Mouse (Mus musculus): ENCODE measurements around the gene Ttc7b.

DNA sequence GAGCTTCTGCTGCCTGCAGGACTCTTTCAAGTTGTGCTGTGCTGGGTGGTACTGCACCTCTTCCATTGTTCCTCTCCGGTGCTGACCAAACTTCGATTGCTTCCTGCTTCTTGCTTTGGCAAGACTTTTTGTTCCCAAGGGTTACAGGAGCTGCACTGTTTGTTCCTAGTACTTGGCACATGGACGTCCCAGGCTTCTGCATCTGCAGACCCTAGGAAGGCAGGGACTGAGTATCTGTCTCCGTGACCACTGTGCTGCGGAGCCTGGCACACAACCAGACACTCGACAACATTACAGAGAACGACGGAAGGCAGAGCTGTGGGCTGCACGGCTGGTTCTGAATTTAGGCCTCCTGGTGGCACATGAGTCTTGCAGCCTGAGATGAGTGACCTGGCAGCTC is 192.1 kb downstream of the Ttc7b start:
- TF ChIP-seq CTCF (IDR thresholded peaks at IDR 0.05) (peak; percentile 35), POLR2A (IDR thresholded peaks at IDR 0.05; ENCODE audit: insufficient read depth, low read depth, low read length) (0 out of 2 replicates have a peak, but pooled peaks have one; percentile 20)

Data from heart, adult 2 months (tissue).